Mouse (Mus musculus): ENCODE results near the gene Anapc15. TPM values are rescaled to one million over a fixed set of nuclear protein-coding genes. Genes with fewer than 3 reads are reported as not detected.
"Not testable (repeated sequence)": the region's sequence is repeated elsewhere in the genome, so short reads cannot be mapped to it uniquely, and the experiment has no call there.

The Anapc15 gene
- polyA plus RNA-seq, 1 experiment from 2014 or later: 97.6 TPM

GRCm38 (mm10) chr7:101936996-101937395 is 73.5 kb downstream of the Anapc15 start:
- WGBS: 96% methylated on average over 4 of the region's 4 CpGs
- DNase-seq (ENCODE audit: low spot score) (no peak), ATAC-seq (ENCODE audit: insufficient number of reproducible peaks, low FRiP score, low TSS enrichment, low read depth) (no peak)

GRCm38 (mm10) chr7:101937569-101937968 is 74.1 kb downstream of the Anapc15 start:
- no peaks in the 10 kb centered on the region; the same call in 1 of the 2 replicates for H3K4me1 ChIP-seq (ENCODE audit: control insufficient read depth, insufficient read depth, low read length)
- DNase-seq (ENCODE audit: low spot score): no peak
- WGBS: 94% methylated on average over 4 of the region's 4 CpGs
- H3K36me3 ChIP-seq (ENCODE audit: control insufficient read depth, insufficient read depth, low read length): peaks cover 2% of the 10 kb centered on the region; the same call in 1 of the 2 replicates
- H3K4me3 ChIP-seq (ENCODE audit: low read depth, low read length): no peak overlapping the region
- H3K4me2 ChIP-seq (ENCODE audit: low read depth, severe bottlenecking): no peak overlapping the region
- no peak overlapping the region for H3K9ac ChIP-seq (ENCODE audit: low read length)
- no peaks in the 10 kb centered on the region for H3K27me3 ChIP-seq (ENCODE audit: control insufficient read depth, insufficient read depth, low read length)
- H3K9me3 ChIP-seq (ENCODE audit: control insufficient read depth, low read length): no peaks in the 10 kb centered on the region
- no peak for ATAC-seq (ENCODE audit: insufficient number of reproducible peaks, low FRiP score, low TSS enrichment, low read depth)
- no peak overlapping the region for H3K27ac ChIP-seq (replicated peaks; ENCODE audit: low read depth, low read length)

More at GRCm38 (mm10) chr7:101936996-101937395, 73.5 kb downstream of the Anapc15 start:
- H3K27ac ChIP-seq (replicated peaks; ENCODE audit: low read depth, low read length): no peak overlapping the region
- H3K4me3 ChIP-seq (ENCODE audit: low read depth, low read length): no peak overlapping the region
- no peaks in the 10 kb centered on the region for H3K27me3 ChIP-seq (ENCODE audit: control insufficient read depth, insufficient read depth, low read length)
- H3K4me2 ChIP-seq (ENCODE audit: low read depth, severe bottlenecking): no peak overlapping the region
- H3K4me1 ChIP-seq (ENCODE audit: control insufficient read depth, insufficient read depth, low read length): no peaks in the 10 kb centered on the region; the same call in 1 of the 2 replicates
- H3K9ac ChIP-seq (ENCODE audit: low read length): no peak overlapping the region
- H3K36me3 ChIP-seq (ENCODE audit: control insufficient read depth, insufficient read depth, low read length): peaks cover 2% of the 10 kb centered on the region; the same call in 1 of the 2 replicates
- H3K9me3 ChIP-seq (ENCODE audit: control insufficient read depth, low read length): no peaks in the 10 kb centered on the region

- no peak overlapping the region for H3K9ac ChIP-seq (ENCODE audit: low read length)
- no peaks in the 10 kb centered on the region for H3K27me3 ChIP-seq (ENCODE audit: control insufficient read depth, insufficient read depth, low read length)
- peaks cover 2% of the 10 kb centered on the region; the same call in 1 of the 2 replicates for H3K36me3 ChIP-seq (ENCODE audit: control insufficient read depth, insufficient read depth, low read length)
- WGBS: 74% methylated on average over 2 of the region's 2 CpGs
- no peaks in the 10 kb centered on the region for H3K9me3 ChIP-seq (ENCODE audit: control insufficient read depth, low read length)
- H3K4me3 ChIP-seq (ENCODE audit: low read depth, low read length): no peak overlapping the region
- ATAC-seq (ENCODE audit: insufficient number of reproducible peaks, low FRiP score, low TSS enrichment, low read depth) (no peak), DNase-seq (ENCODE audit: low spot score) (no peak)
- no peaks in the 10 kb centered on the region; the same call in 1 of the 2 replicates for H3K4me1 ChIP-seq (ENCODE audit: control insufficient read depth, insufficient read depth, low read length)
- no peak overlapping the region for H3K27ac ChIP-seq (replicated peaks; ENCODE audit: low read depth, low read length)
- no peak overlapping the region for H3K4me2 ChIP-seq (ENCODE audit: low read depth, severe bottlenecking)
These were observed 74.8 kb downstream of the Anapc15 start for GRCm38 (mm10) chr7:101938348-101938747.

GRCm38 (mm10) chr7:101939758-101940157 is 76.2 kb downstream of the Anapc15 start:
- Histone ChIP-seq H3K4me1 (ENCODE audit: control insufficient read depth, insufficient read depth, low read length) (no peaks in the 10 kb centered on the region; the same call in 1 of the 2 replicates), H3K9me3 (ENCODE audit: control insufficient read depth, low read length) (no peaks in the 10 kb centered on the region), H3K4me2 (ENCODE audit: low read depth, severe bottlenecking) (no peak overlapping the region), H3K36me3 (ENCODE audit: control insufficient read depth, insufficient read depth, low read length) (peaks cover 2% of the 10 kb centered on the region; the same call in 1 of the 2 replicates), H3K4me3 (ENCODE audit: low read depth, low read length) (no peak overlapping the region), H3K9ac (ENCODE audit: low read length) (no peak overlapping the region), H3K27ac (replicated peaks; ENCODE audit: low read depth, low read length) (no peak overlapping the region), H3K27me3 (ENCODE audit: control insufficient read depth, insufficient read depth, low read length) (no peaks in the 10 kb centered on the region)
- ATAC-seq (ENCODE audit: insufficient number of reproducible peaks, low FRiP score, low TSS enrichment, low read depth) (no peak), DNase-seq (ENCODE audit: low spot score) (no peak)
- WGBS: 95% methylated on average over 4 of the region's 4 CpGs

GRCm38 (mm10) chr7:101949008-101949407 is 85.5 kb downstream of the Anapc15 start:
- H3K4me1 ChIP-seq (ENCODE audit: control insufficient read depth, insufficient read depth, low read length); H3K9ac ChIP-seq (ENCODE audit: low read length); H3K27ac ChIP-seq (replicated peaks; ENCODE audit: low read depth, low read length); H3K4me2 ChIP-seq (ENCODE audit: low read depth, severe bottlenecking); H3K9me3 ChIP-seq (ENCODE audit: control insufficient read depth, low read length); DNase-seq (ENCODE audit: low spot score); H3K27me3 ChIP-seq (ENCODE audit: control insufficient read depth, insufficient read depth, low read length); H3K4me3 ChIP-seq (ENCODE audit: low read depth, low read length); ATAC-seq (ENCODE audit: insufficient number of reproducible peaks, low FRiP score, low TSS enrichment, low read depth); H3K36me3 ChIP-seq (ENCODE audit: control insufficient read depth, insufficient read depth, low read length): not testable (repeated sequence)
- WGBS: 92% methylated on average over 5 of the region's 5 CpGs

Small RNAs within 50 kb of the gene (microRNA-seq; reads per million reads assigned to microRNA genes)
- not detected for gene Gm22655

Other genes with a start within 250 kb of the Anapc15 start
- gene Clpb, start 200.1 kb upstream of the Anapc15 start, polyA plus RNA-seq (2014; fragmentation: Nextera tagmentation; extraction: Ambion mirVana): 46.0 and 46.9 TPM in 2 replicates
- not detected in 2 replicates for gene Phox2a, start 45.4 kb upstream of the Anapc15 start, polyA plus RNA-seq (2014; fragmentation: Nextera tagmentation; extraction: Ambion mirVana)
- 44.8 and 49.7 TPM in 2 replicates for gene Inppl1, start 25.5 kb upstream of the Anapc15 start, polyA plus RNA-seq (2014; fragmentation: Nextera tagmentation; extraction: Ambion mirVana)
- 0.33 and 0.48 TPM in 2 replicates for gene Folr2, start 6.5 kb upstream of the Anapc15 start, polyA plus RNA-seq (2014; fragmentation: Nextera tagmentation; extraction: Ambion mirVana)
- not detected in 2 replicates for gene Folr1, start 7.1 kb downstream of the Anapc15 start, polyA plus RNA-seq (2014; fragmentation: Nextera tagmentation; extraction: Ambion mirVana)
- 139 and 150 TPM in 2 replicates for gene Lamtor1, start 42.2 kb downstream of the Anapc15 start, polyA plus RNA-seq (2014; fragmentation: Nextera tagmentation; extraction: Ambion mirVana)
- gene Tomt, start 42.6 kb downstream of the Anapc15 start, polyA plus RNA-seq (2014; fragmentation: Nextera tagmentation; extraction: Ambion mirVana): 0.40 and 0.78 TPM in 2 replicates
- gene Lrrc51, start 70.2 kb downstream of the Anapc15 start, polyA plus RNA-seq (2014; fragmentation: Nextera tagmentation; extraction: Ambion mirVana): 13.2 TPM in 2 replicates
- gene Numa1, start 70.4 kb downstream of the Anapc15 start, polyA plus RNA-seq (2014; fragmentation: Nextera tagmentation; extraction: Ambion mirVana): 130 and 140 TPM in 2 replicates
- 3.1 and 3.9 TPM in 2 replicates for gene Il18bp, start 155.0 kb downstream of the Anapc15 start, polyA plus RNA-seq (2014; fragmentation: Nextera tagmentation; extraction: Ambion mirVana)
- 29.0 and 30.3 TPM in 2 replicates for gene Rnf121, start 201.8 kb downstream of the Anapc15 start, polyA plus RNA-seq (2014; fragmentation: Nextera tagmentation; extraction: Ambion mirVana)
- gene Xndc1, start 201.8 kb downstream of the Anapc15 start, polyA plus RNA-seq (2014; fragmentation: Nextera tagmentation; extraction: Ambion mirVana): 30.0 and 30.3 TPM in 2 replicates
- 1.6 and 2.4 TPM in 2 replicates for gene Xntrpc, start 202.0 kb downstream of the Anapc15 start, polyA plus RNA-seq (2014; fragmentation: Nextera tagmentation; extraction: Ambion mirVana)
- gene Trpc2, start 219.4 kb downstream of the Anapc15 start, polyA plus RNA-seq (2014; fragmentation: Nextera tagmentation; extraction: Ambion mirVana): not detected in 2 replicates
- 0.67 and 2.1 TPM in 2 replicates for gene Art1, start 238.0 kb downstream of the Anapc15 start, polyA plus RNA-seq (2014; fragmentation: Nextera tagmentation; extraction: Ambion mirVana)
- 4.9 and 5.8 TPM in 2 replicates for gene Art5, start 245.8 kb downstream of the Anapc15 start, polyA plus RNA-seq (2014; fragmentation: Nextera tagmentation; extraction: Ambion mirVana)

Data from limb, embryonic 11.5 days (tissue).